Mouse (Mus musculus) small intestine, adult 2 months (tissue): ENCODE results near the gene Rps16. TPM values are rescaled to one million over a fixed set of nuclear protein-coding genes. Genes with fewer than 3 reads are reported as not detected.
"Not testable (repeated sequence)": the region's sequence is repeated elsewhere in the genome, so short reads cannot be mapped to it uniquely, and the experiment has no call there.

Experiments
- H3K27ac ChIP-seq: fragments of 200-500 bp; 2 replicates; pipeline ENCODE4 v1.5.1; 2012; ENCODE audit warnings: low read depth, low read length, control low read depth, inconsistent platforms; ENCODE audit not compliant: insufficient read depth
- H3K27me3 ChIP-seq: fragments of 200-500 bp; 2 replicates; pipeline ENCODE4 v1.6.1; 2012; ENCODE audit warnings: mild to moderate bottlenecking, moderate library complexity, low read length, inconsistent platforms; ENCODE audit not compliant: control insufficient read depth, insufficient read depth
- H3K36me3 ChIP-seq: fragments of 200-500 bp; 2 replicates; pipeline ENCODE4 v1.6.1; 2012; ENCODE audit warnings: mild to moderate bottlenecking, low read length, control low read depth, inconsistent platforms; ENCODE audit not compliant: control insufficient read depth, insufficient read depth
- H3K4me1 ChIP-seq: fragments of 200-500 bp; 2 replicates; pipeline ENCODE4 v1.6.1; 2012; ENCODE audit warnings: low read length, inconsistent platforms, mixed read lengths; ENCODE audit not compliant: control insufficient read depth, insufficient read depth, insufficient read length
- H3K4me3 ChIP-seq: fragments of 200-500 bp; 2 replicates; pipeline ENCODE4 v1.5.1; 2012; ENCODE audit warnings: low read depth, mild to moderate bottlenecking, control low read depth, inconsistent platforms, low read length, moderate library complexity
- CTCF ChIP-seq: fragments of 200-500 bp; IDR thresholded peaks from 2 replicates; pipeline ENCODE4 v1.5.1; 2012; ENCODE audit warnings: low read depth, mild to moderate bottlenecking, control low read depth, inconsistent platforms, low read length, moderate library complexity, mixed read lengths; ENCODE audit not compliant: insufficient replicate concordance, insufficient read length; ENCODE audit errors: extremely low read depth
- POLR2A ChIP-seq: fragments of 200-500 bp; IDR thresholded peaks from 2 replicates; pipeline ENCODE4 v1.6.1; 2012; ENCODE audit warnings: low read depth, mild to moderate bottlenecking, control low read depth, inconsistent platforms, low read length, moderate library complexity
- WGBS: fragments of 180-500 bp; shearing (Covaris S2); methylation state at CpG from one replicate; pipeline ENCODE4 v1.1.7; 2018; 5-methylcytosine and 5-hydroxymethylcytosine counted together
- polyA plus RNA-seq: library from polyadenylated mRNA; depleted of rRNA; stranded (reverse); fragments of >200 nt; gene quantifications from 2 replicates; pipeline ENCODE4 v1.2.3, GENCODE M21; 2012

The Rps16 gene
- polyA plus RNA-seq, 1 experiment, result 996 TPM

DNA sequence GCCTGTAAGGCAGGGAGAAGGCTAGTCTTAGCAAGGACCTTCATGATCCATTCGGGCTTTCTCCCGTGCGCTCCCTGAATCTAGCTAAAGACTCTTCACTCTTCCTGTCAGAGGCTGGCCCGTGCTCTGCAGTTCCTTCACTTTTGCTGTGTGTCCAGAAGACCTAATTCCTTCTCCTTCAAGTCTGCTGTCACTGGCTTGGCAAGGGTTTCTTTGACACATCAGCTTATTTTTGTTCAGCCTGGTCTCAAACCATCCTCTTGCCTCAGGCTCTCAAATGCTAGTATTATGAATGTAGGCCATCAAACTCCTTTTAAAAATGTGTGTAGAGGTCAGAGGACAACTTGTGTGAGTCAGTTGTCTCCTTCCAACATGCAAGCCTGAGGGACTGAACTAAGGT lies 33.2 kb downstream of the Rps16 start:
- H3K4me1 ChIP-seq, result peaks cover 30% of the 10 kb centered on the region
- no peaks in the 10 kb centered on the region for H3K27me3 ChIP-seq
- no peaks in the 10 kb centered on the region for H3K36me3 ChIP-seq
- WGBS, result 47% methylated on average over 4 of the region's 4 CpGs
- peak overlapping the region; percentile 11; the same call in 1 of the 2 replicates for H3K4me3 ChIP-seq
- peak overlapping the region; percentile 98 for H3K27ac ChIP-seq
- TF ChIP-seq POLR2A (no peak), CTCF (no peak)

DNA sequence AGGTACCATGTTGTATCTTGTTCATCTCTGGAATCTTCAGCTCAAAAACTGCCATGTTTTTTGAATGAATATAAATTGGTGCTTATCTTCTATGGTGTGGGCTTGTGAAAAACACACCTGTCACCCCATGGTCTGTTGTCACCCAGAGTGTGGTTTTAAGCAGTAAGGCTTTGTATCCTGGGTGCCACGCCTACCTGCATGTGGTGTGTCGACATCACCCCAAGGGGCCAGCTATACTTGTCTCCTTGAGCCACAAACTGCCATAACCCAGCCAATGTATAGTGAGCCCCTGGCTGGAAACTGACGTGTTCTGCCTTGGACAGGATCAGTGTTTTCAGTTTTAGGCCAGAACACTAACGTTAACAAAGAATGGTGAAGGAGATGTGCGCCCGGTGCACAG lies 33.7 kb downstream of the Rps16 start:
- H3K27me3 ChIP-seq, result no peaks in the 10 kb centered on the region
- no peak overlapping the region for H3K4me3 ChIP-seq
- peaks cover 34% of the 10 kb centered on the region for H3K4me1 ChIP-seq
- TF ChIP-seq CTCF (no peak), POLR2A (no peak)
- H3K36me3 ChIP-seq, result 0 out of 2 replicates have a peak, but pooled peaks cover 2% of the 10 kb centered on the region
- peak overlapping the region; percentile 98 for H3K27ac ChIP-seq
- WGBS, result 69% methylated on average over 6 of the region's 6 CpGs

DNA sequence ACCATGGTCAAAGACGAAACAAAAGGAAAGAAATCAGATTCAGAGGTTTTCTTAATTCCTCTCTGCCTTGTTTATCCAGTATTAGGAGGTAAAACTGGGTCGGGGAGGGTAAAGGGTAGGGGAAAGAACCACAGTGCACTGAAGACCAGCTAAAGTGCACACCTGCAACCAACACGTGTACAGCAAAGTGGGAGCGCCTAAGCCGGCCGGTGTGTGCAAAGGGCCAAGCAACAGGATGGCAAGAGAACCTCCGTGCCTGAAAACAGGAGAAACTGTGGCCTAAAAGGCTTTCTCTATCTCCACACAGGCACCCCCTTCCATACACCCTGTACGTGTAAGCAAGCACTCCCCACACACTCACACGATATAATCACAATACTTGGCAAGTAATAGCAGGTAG lies 34.7 kb downstream of the Rps16 start:
- 89% methylated on average over 9 of the region's 9 CpGs for WGBS
- Histone ChIP-seq H3K27ac (peak overlapping the region; percentile 51), H3K4me3 (no peak overlapping the region)

DNA sequence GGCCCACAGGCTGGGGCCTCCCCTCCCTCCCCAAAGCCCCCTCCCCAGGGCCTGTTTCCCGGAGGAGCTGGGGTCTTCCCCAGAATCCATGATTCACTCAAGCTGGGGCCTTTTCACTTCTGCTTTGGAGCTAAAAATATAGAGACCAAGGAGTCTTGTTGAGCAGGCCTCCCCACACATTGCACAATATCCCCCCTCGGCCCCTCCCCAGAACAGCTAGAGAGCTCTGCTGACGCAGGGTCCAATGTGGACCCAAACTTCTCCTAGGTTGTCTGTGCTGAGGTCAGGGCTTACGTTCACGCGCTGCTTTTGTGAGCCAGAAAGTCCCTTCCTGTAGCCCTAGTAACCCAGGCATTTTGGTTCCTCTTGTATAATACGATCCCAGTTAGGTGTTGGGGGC lies 35.6 kb downstream of the Rps16 start:
- TF ChIP-seq POLR2A (no peak), CTCF (no peak)
- Histone ChIP-seq H3K27ac (peak overlapping the region; percentile 68), H3K27me3 (no peaks in the 10 kb centered on the region), H3K36me3 (peaks cover 7% of the 10 kb centered on the region; the same call in 1 of the 2 replicates), H3K4me1 (peaks cover 27% of the 10 kb centered on the region), H3K4me3 (no peak overlapping the region)
- WGBS, result 68% methylated on average over 7 of the region's 7 CpGs

More for the DNA sequence above, 34.7 kb downstream of the Rps16 start:
- H3K4me1 ChIP-seq, result peaks cover 34% of the 10 kb centered on the region
- peaks cover 5% of the 10 kb centered on the region; the same call in 1 of the 2 replicates for H3K36me3 ChIP-seq
- no peaks in the 10 kb centered on the region for H3K27me3 ChIP-seq
- TF ChIP-seq CTCF (no peak), POLR2A (no peak)

DNA sequence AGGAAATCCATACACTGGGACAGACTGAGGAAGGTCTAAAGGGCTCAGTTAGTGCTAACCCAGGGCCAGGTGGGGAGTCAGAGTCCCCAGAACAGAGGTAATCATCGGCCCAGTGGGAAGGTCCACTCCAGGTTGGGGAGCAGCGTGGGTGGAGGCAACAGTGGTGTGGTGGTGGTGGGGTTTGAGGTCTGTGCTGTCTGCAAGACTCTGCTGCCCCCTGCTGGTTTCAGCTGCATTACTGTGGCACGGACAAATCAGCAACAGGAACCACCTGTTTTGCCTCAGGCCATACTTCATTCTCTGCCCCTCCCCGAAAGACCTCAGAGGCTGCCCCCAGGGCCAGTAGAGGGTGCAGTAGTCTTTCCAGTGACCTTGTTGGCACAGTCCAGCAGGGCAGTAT lies 36.0 kb downstream of the Rps16 start:
- Histone ChIP-seq H3K4me3 (no peak overlapping the region), H3K27ac (peak overlapping the region; percentile 68), H3K36me3 (peaks cover 7% of the 10 kb centered on the region; the same call in 1 of the 2 replicates), H3K27me3 (no peaks in the 10 kb centered on the region), H3K4me1 (peaks cover 27% of the 10 kb centered on the region)
- WGBS, result under 1% methylated on average over 4 of the region's 4 CpGs
- TF ChIP-seq CTCF (peak; percentile 96), POLR2A (no peak)

DNA sequence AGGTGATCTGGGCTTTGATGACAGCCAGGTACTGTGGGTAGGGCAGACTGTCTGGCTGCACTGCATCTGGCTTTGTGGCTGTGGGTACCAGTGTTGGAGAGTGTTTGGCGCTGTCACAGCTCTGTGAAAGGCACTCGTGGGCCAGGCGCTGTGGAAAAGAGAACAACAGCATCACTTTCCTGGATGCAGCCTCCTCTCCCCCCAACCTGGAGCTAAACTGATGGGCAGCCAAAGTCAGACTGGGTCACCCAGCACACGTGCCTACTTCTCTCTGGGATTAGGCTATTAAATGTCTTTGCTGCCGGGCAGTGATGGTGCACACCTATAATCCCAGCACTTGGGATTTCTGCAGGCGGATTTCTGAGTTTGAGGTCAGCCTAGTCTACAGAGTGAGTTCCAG lies 36.4 kb downstream of the Rps16 start:
- peaks cover 27% of the 10 kb centered on the region for H3K4me1 ChIP-seq
- 68% methylated on average over 6 of the region's 6 CpGs for WGBS
- not testable (repeated sequence) for H3K27ac ChIP-seq, H3K27me3 ChIP-seq, H3K36me3 ChIP-seq, H3K4me3 ChIP-seq

DNA sequence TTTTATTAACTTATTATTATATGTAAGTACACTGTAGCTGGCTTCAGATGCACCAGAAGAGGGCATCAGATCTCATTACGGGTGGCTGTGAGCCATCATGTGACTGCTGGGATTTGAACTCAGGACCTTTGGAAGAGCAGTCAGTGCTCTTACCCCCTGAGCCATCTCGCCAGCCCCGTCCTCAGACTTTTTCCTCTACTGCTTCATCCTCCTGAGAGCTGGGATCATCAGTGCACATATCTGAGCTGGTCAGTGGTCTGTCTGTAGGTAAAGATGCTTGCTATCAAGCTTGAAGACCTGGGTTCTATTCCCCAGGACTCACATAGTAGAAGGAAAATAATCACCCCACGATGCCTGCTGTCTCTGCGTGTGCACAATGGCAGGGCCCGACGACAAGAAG lies 36.9 kb downstream of the Rps16 start:
- WGBS, result 86% methylated on average over 7 of the region's 7 CpGs
- peaks cover 24% of the 10 kb centered on the region for H3K4me1 ChIP-seq
- H3K27ac ChIP-seq, H3K27me3 ChIP-seq, H3K4me3 ChIP-seq, H3K36me3 ChIP-seq: not testable (repeated sequence)

DNA sequence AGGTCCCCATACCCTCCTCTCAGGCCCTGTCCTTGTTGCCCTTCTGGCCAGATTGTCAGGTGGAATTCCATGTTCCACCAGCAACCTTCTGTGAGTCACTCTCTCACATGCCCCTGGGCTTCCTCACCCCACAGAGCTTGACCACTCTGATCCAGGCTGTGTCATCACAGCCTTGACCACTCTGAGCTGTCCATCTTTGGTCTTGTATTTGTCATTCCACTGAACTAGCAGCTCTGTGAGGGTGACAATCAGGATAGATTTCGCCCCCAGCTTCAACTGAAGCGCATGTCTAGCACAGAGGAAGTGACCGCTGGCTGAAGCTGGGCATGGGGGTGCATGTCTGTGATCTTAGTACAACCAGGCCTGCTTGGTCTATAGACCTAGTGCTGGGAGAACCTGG lies 39.9 kb downstream of the Rps16 start:
- no peak overlapping the region for H3K4me3 ChIP-seq
- no peaks in the 10 kb centered on the region for H3K27me3 ChIP-seq
- H3K36me3 ChIP-seq, result peaks cover 8% of the 10 kb centered on the region
- H3K4me1 ChIP-seq, result peaks cover 10% of the 10 kb centered on the region
- TF ChIP-seq CTCF, result no peak
- TF ChIP-seq POLR2A, result no peak
- 95% methylated on average over 3 of the region's 3 CpGs for WGBS
- H3K27ac ChIP-seq, result no peak overlapping the region
